Mouse (Mus musculus): ENCODE data around the gene Pamr1.

DNA sequence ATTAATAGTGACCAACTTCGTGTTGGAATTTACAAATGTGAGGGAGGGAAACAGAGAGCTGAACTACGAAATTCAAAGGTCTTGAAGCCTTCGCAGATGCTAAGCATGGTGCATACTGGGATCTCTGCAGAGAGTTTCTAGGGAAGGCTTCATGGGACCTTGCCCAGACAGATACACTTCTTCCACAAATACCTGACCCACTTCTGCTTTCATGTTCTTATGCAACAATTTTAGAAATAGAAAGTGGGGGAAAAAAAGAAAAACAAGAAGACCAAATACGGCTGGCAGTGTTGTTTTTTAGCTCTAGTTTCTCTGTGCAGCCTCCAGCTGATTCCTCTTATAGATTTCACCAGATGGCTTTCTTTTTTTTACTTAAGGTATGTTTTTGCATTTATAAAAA is 29.4 kb downstream of the Pamr1 start:
- no peak for TF ChIP-seq CTCF (IDR thresholded peaks at IDR 0.05; ENCODE audit: borderline replicate concordance, insufficient read depth, low read length)
- TF ChIP-seq POLR2A (IDR thresholded peaks at IDR 0.05; ENCODE audit: low read depth, low read length): no peak

Measured in embryonic fibroblast, embryonic 13.5 days (primary cell).